Mouse (Mus musculus): ENCODE results near the gene Plekhh2.

The Plekhh2 gene

GRCm38 (mm10) chr17:84641893-84642292, 130.2 kb downstream of the Plekhh2 start:
- DNase-seq (ENCODE audit: low read depth, low spot score): no peak

DNA sequence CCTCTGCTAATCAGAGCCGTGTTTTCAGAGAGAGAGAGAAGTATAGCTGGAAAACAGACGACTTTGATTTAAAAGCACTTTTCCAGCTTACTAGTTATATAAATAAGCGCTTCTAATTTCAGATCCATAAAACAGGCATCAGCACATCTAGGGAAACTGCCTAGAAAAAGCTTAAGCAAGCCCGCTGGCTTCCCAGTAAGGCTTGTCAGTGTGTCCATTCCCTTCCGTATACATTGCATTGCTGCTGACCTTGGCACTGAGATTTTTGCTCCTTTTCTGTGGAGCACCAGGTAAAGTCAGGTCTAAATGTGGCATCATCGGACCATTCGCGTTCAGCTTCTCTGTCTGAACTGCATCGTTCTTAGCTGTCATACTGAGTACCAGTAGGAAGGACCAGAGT, 130.6 kb downstream of the Plekhh2 start:
- no peak for DNase-seq (ENCODE audit: low read depth, low spot score)

DNA sequence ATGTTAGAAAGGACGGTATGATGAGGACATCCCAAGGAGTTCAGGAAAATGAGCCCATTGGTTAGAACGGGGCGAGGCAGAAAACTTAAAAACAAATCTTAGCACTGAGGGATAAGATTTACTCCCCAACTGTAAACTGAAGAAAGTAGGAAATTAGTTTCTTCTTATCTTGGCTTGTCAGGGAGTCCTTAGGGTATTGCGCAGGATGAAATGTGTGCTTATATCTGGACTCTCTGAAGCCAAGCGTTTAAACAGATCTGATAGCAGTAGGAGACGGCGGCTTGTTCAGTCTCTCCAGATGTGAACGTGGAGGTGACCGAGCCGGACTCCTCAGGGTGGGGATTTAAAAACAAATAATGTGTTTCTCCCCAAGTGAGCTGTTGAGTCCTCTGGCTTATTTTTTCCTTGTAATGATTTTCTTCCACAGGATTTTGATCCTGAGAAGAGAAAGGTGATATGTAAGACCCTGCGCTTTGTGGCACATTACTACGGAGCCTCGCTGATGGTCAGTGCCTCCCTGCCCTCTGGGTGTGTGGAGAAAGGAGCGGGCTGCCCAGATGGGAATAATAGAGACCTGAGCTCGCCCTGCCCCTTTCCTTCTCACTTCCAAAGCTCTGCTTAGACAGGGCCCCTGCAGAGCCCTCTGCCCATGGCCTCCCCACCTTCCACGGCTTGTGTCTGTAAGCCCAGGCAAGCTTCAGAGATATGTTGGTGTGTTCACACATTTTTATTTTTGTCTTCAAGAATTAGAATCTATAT, 132.8 kb downstream of the Plekhh2 start:
- DNase-seq (ENCODE audit: low read depth, low spot score): no peak

- DNase-seq (ENCODE audit: low read depth, low spot score): no peak
These were observed 133.4 kb downstream of the Plekhh2 start for GRCm38 (mm10) chr17:84645119-84645518.

- no peak for DNase-seq (ENCODE audit: low read depth, low spot score)
These were observed 134.2 kb downstream of the Plekhh2 start for GRCm38 (mm10) chr17:84645894-84646293.

GRCm38 (mm10) chr17:84646477-84646876, 134.8 kb downstream of the Plekhh2 start:
- no peak for DNase-seq (ENCODE audit: low read depth, low spot score)

DNA sequence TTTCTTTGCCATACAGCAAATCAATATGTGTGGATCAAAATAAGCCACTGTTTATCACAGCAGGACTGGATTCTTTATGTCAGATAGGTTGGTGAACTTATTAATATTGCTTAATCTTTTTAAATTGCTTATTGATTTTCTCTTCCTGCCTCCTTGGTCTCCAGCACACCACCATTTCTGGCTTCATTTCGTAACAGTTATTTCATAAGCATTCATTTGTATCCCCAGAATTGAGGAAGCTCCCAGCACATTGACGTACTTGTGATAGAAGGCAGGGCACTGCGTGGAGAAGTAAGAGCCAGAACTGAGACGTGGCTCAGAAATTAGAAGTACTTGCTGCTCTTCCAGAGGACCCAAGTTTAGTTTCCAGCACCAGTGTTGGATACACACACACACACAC, 135.9 kb downstream of the Plekhh2 start:
- no peak for DNase-seq (ENCODE audit: low read depth, low spot score)

- no peak for DNase-seq (ENCODE audit: low read depth, low spot score)
These were observed 138.8 kb downstream of the Plekhh2 start for GRCm38 (mm10) chr17:84650302-84651017.

GRCm38 (mm10) chr17:84653544-84653943, 141.8 kb downstream of the Plekhh2 start:
- no peak for DNase-seq (ENCODE audit: low read depth, low spot score)

- DNase-seq (ENCODE audit: low read depth, low spot score): no peak
These were observed 144.5 kb downstream of the Plekhh2 start for GRCm38 (mm10) chr17:84656205-84656604.

- DNase-seq (ENCODE audit: low read depth, low spot score): no peak
These were observed 145.1 kb downstream of the Plekhh2 start for GRCm38 (mm10) chr17:84656653-84657421.

- no peak for DNase-seq (ENCODE audit: low read depth, low spot score)
These were observed 145.7 kb downstream of the Plekhh2 start for GRCm38 (mm10) chr17:84657422-84657732.

GRCm38 (mm10) chr17:84657782-84658181, 146.1 kb downstream of the Plekhh2 start:
- no peak for DNase-seq (ENCODE audit: low read depth, low spot score)

DNA sequence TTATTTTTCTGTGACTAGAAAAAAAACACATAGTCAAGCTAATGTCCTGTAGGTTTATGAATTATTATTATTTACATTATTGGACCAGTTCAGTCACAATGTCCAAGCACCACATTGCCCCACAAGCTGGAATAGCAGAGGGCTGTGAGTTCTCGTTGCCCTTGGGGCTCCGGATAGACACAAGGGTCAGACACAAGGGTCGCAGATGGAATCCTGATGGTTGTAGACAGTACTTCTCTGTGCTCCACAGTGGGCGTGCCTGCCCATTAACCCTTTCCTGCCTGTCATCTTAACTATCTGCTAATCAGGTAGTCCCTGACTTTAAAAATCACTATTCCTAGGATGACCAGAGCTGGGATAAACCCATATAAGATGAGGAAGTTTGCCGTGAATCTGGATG, 146.5 kb downstream of the Plekhh2 start:
- no peak for DNase-seq (ENCODE audit: low read depth, low spot score)

DNA sequence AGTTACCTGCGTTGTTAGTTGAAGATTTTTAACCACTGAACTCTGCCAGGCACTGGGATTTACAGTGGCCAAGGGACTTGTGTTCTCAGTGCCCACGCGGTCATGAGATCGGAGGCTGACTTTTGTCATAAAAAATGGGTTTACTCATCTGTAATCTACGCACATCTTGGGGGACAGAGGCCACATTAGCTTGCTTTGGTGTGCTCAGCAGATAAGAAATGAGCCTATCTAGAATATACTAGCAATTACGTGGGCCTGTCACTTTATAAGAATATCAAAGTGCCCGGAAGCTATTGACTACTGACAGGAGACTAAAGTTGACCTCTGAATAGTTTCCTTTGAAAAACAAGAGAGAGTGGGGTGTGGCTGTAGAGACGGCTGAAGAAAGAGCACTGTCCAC, 147.3 kb downstream of the Plekhh2 start:
- DNase-seq (ENCODE audit: low read depth, low spot score): no peak

DNA sequence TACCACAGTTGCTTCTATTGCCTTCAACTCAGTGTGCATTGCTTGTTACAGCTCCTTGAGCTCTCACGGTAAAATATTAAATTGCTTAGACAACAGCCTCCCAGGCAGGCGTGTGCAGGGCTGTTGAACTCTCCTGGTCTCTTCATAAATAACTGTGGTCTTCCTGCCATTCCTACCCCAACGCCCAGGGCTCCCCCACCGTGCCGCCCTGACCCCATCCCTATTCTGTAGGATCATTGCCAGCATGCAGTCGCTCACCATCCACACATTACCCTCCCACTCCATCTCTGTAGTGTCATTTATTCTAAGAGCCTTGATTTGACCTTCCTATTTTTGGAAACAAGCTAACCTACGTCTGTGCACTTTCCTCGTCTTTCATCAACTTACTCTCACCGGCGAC, 153.4 kb downstream of the Plekhh2 start:
- DNase-seq (ENCODE audit: low read depth, low spot score): no peak

DNA sequence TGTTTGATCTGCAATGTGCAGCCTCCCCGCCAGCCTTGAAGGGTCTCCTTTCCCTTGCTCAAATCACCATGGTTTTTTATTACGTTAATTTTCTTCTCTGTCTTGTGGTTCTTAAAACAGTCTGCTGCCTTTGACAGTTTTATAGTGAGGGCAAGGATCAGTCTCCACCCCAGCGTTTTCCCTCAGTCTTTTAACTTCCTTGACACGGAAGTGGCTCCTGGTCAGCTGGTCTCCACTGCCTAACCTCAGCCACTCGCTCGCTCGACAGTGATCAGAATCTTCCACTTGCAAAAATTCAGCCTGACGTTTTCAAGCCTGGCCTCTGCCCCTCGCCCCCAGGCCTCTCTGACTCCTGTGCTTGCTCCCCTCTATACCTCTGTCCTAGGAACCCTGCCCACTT, 154.0 kb downstream of the Plekhh2 start:
- DNase-seq (ENCODE audit: low read depth, low spot score): no peak

DNA sequence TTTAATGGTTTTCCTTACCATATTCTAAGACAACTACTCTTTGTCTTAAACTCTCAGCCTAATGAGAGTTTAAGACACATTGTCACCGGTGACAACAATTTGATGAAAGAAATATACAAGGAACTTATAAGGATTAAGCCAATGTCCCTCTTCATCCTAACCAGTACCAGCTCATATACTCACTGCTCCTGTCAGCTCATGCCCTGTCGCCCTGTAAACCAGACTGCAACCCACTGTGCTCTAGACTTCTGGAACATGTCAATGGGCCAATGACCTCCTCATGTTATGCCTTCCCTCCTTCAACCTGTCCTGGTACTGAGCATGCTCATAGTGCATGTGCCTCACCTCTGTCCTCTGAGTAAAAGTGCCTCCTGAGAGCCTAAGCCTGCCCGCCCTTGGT, 156.2 kb downstream of the Plekhh2 start:
- no peak for DNase-seq (ENCODE audit: low read depth, low spot score)
